Mouse (Mus musculus) heart, adult 2 months (tissue): ENCODE results near the gene Wnt8b.

Experiments used
- CTCF ChIP-seq: fragments of 200-600 bp; IDR thresholded peaks from 2 replicates; pipeline ENCODE4 v1.8.1; 2022; ENCODE audit warnings: antibody characterized with exemption, mild to moderate bottlenecking, moderate library complexity
- EP300 ChIP-seq: fragments of 200-500 bp; IDR thresholded peaks from 2 replicates; pipeline ENCODE4 v1.6.1; 2011; ENCODE audit warnings: low read depth, low read length, control low read depth; ENCODE audit not compliant: insufficient read depth
- POLR2A ChIP-seq: fragments of 200-500 bp; IDR thresholded peaks from 2 replicates; pipeline ENCODE4 v1.6.1; 2011; ENCODE audit warnings: mild to moderate bottlenecking, low read depth, low read length, control low read depth; ENCODE audit not compliant: insufficient read depth

- TF ChIP-seq POLR2A (no peak), CTCF (no peak), EP300 (no peak)
Measured at GRCm38 (mm10) chr19:44461500-44461899, 31.8 kb upstream of the Wnt8b start.
